Mouse (Mus musculus) intestine, embryonic 16.5 days (tissue): ENCODE results near the gene Cnr1. TPM values are rescaled to one million over a fixed set of nuclear protein-coding genes. Genes with fewer than 3 reads are reported as not detected.

ENCODE experiments used
- ATAC-seq: fragments of 200-750 bp; cut with Nextera tagmentation; 2 replicates; pipeline ENCODE4 v1.8.0; 2017; ENCODE audit warnings: moderate TSS enrichment, moderate library complexity
- H3K27ac ChIP-seq: fragments of 300-500 bp; sonication (generic); 2 replicates; pipeline ENCODE4 v1.5.1; 2014; ENCODE audit warnings: mild to moderate bottlenecking, low read length
- H3K27me3 ChIP-seq: fragments of 300-500 bp; sonication (generic); replicated peaks from 2 replicates; pipeline ENCODE4 v1.6.1; 2014; ENCODE audit warnings: low read length, control low read depth, mixed read lengths; ENCODE audit not compliant: control insufficient read depth, insufficient read depth
- H3K36me3 ChIP-seq: fragments of 300-500 bp; sonication (generic); 2 replicates; pipeline ENCODE4 v1.6.1; 2014; ENCODE audit warnings: low read length, control low read depth; ENCODE audit not compliant: control insufficient read depth, insufficient read depth
- H3K4me1 ChIP-seq: fragments of 300-500 bp; sonication (generic); 2 replicates; pipeline ENCODE4 v1.6.1; 2014; ENCODE audit warnings: low read length, control low read depth, mixed read lengths; ENCODE audit not compliant: control insufficient read depth, insufficient read depth
- H3K4me2 ChIP-seq: fragments of 300-500 bp; sonication (generic); 2 replicates; pipeline ENCODE4 v1.6.1; 2014; ENCODE audit warnings: low read depth, low read length, control low read depth
- H3K4me3 ChIP-seq: fragments of 300-500 bp; sonication (generic); 2 replicates; pipeline ENCODE4 v1.5.1; 2014; ENCODE audit warnings: mild to moderate bottlenecking, low read length
- H3K9ac ChIP-seq: fragments of 300-500 bp; sonication (generic); 2 replicates; pipeline ENCODE4 v1.6.1; 2014; ENCODE audit warnings: low read depth, low read length
- H3K9me3 ChIP-seq: fragments of 300-500 bp; sonication (generic); 2 replicates; pipeline ENCODE4 v1.6.1; 2016; ENCODE audit warnings: low read length, control low read depth; ENCODE audit not compliant: control insufficient read depth
- WGBS: fragments of 180-500 bp; shearing (Covaris S2); extraction: QIAGEN DNeasy Blood & Tissue Kit; methylation state at CpG from one replicate; pipeline ENCODE4 v1.1.7; 2014; 5-methylcytosine and 5-hydroxymethylcytosine counted together
- polyA plus RNA-seq: library from polyadenylated mRNA; unstranded; fragments of >200 nt; fragmentation: Nextera tagmentation; extraction: Ambion mirVana; gene quantifications from 2 replicates; pipeline ENCODE4 v1.2.1, GENCODE M21; 2015

Gene Cnr1
- polyA plus RNA-seq, 1 experiment from 2014 or later, result 3.6 TPM

- no peak for ATAC-seq
Measured at GRCm38 (mm10) chr4:33958515-33958914, 34.1 kb downstream of the Cnr1 start.

DNA sequence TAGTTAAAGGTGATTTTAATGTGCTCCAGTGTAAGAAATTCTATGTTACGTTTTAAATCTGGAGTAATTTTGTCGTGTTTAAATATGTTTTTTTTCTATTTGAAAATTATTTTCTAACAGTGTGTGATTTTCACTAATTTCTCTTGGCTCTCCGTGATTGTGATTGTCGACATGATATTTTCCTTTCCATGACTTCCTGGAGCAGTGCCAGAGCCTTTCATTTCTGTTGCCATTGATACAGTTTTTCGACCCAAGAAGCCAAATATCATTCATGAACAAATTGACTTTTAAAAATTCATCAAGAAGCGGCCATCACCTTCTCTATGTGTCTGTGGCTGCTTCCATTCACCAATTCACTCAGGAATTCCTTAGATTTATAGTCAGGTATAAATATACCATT lies 35.4 kb downstream of the Cnr1 start:
- no peaks in the 10 kb centered on the region for H3K9me3 ChIP-seq
- H3K9ac ChIP-seq, result no peak overlapping the region
- H3K27ac ChIP-seq, result no peak overlapping the region
- 86% methylated on average over 6 of the region's 6 CpGs for WGBS
- no peaks in the 10 kb centered on the region for H3K36me3 ChIP-seq
- ATAC-seq, result no peak
- no peak overlapping the region for H3K4me3 ChIP-seq
- H3K4me2 ChIP-seq, result no peak overlapping the region
- H3K4me1 ChIP-seq, result no peaks in the 10 kb centered on the region
- H3K27me3 ChIP-seq, result no peaks in the 10 kb centered on the region

More at GRCm38 (mm10) chr4:33958515-33958914, 34.1 kb downstream of the Cnr1 start:
- no peak overlapping the region for H3K27ac ChIP-seq
- H3K9ac ChIP-seq, result no peak overlapping the region
- no peak overlapping the region for H3K4me2 ChIP-seq
- H3K9me3 ChIP-seq, result no peaks in the 10 kb centered on the region
- no peaks in the 10 kb centered on the region for H3K4me1 ChIP-seq
- no peak overlapping the region for H3K4me3 ChIP-seq
- WGBS, result 73% methylated on average over 3 of the region's 3 CpGs
- no peaks in the 10 kb centered on the region for H3K36me3 ChIP-seq
- no peaks in the 10 kb centered on the region for H3K27me3 ChIP-seq

DNA sequence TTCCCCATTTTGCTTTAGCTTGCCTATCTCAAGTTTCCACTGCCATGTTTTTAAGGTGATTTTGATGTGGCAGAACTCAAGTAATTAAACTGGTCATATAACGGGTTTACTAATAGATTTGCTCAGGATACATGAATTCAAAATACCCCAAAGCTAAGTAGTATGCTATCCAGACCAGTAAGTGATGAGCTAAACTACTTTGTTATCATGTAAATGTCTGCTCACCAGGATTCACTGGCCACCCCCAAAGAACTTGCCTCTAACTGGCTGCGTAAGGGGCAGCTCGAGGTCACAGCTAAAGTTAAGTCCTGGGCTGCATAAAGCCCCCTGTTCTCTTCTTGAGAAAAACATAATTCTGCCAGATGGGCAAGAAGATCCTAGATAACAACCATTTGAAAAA lies 46.3 kb downstream of the Cnr1 start:
- Histone ChIP-seq H3K36me3 (no peaks in the 10 kb centered on the region), H3K9ac (no peak overlapping the region), H3K4me3 (no peak overlapping the region), H3K27me3 (no peaks in the 10 kb centered on the region), H3K4me1 (no peaks in the 10 kb centered on the region), H3K9me3 (no peaks in the 10 kb centered on the region), H3K4me2 (no peak overlapping the region), H3K27ac (no peak overlapping the region)
- 85% methylated on average over 3 of the region's 3 CpGs for WGBS
- no peak for ATAC-seq

GRCm38 (mm10) chr4:33988466-33989089 lies 64.2 kb downstream of the Cnr1 start:
- WGBS, result 69% methylated on average over 5 of the region's 5 CpGs
- Histone ChIP-seq H3K4me3 (no peak overlapping the region), H3K27me3 (no peaks in the 10 kb centered on the region)

GRCm38 (mm10) chr4:33992687-33993086 lies 68.3 kb downstream of the Cnr1 start:
- Histone ChIP-seq H3K27me3 (no peaks in the 10 kb centered on the region), H3K9me3 (no peaks in the 10 kb centered on the region), H3K27ac (no peak overlapping the region), H3K9ac (no peak overlapping the region), H3K4me2 (no peak overlapping the region), H3K4me1 (no peaks in the 10 kb centered on the region), H3K36me3 (no peaks in the 10 kb centered on the region), H3K4me3 (no peak overlapping the region)
- ATAC-seq, result no peak
- WGBS, result 36% methylated on average over 3 of the region's 3 CpGs

More at GRCm38 (mm10) chr4:33988466-33989089, 64.2 kb downstream of the Cnr1 start:
- Histone ChIP-seq H3K4me1 (no peaks in the 10 kb centered on the region), H3K9me3 (no peaks in the 10 kb centered on the region), H3K4me2 (no peak overlapping the region), H3K9ac (no peak overlapping the region), H3K36me3 (no peaks in the 10 kb centered on the region), H3K27ac (no peak overlapping the region)
- ATAC-seq, result no peak

- no peak for ATAC-seq
Measured at GRCm38 (mm10) chr4:33996382-33996781, 72.0 kb downstream of the Cnr1 start.

More at GRCm38 (mm10) chr4:33996382-33996781, 72.0 kb downstream of the Cnr1 start:
- Histone ChIP-seq H3K9me3 (no peaks in the 10 kb centered on the region), H3K27me3 (no peaks in the 10 kb centered on the region), H3K4me2 (no peak overlapping the region), H3K4me1 (no peaks in the 10 kb centered on the region), H3K4me3 (no peak overlapping the region), H3K36me3 (no peaks in the 10 kb centered on the region), H3K9ac (no peak overlapping the region), H3K27ac (no peak overlapping the region)

Other genes with a start within 250 kb of the Cnr1 start
- gene Spaca1, start 125.6 kb downstream of the Cnr1 start, polyA plus RNA-seq, result 0.36 and 0.83 TPM in 2 replicates